Mouse (Mus musculus): ENCODE data around the gene Pspn.

Pspn gene

GRCm38 (mm10) chr17:56962642-56963405 is 37.0 kb downstream of the Pspn start:
- DNase-seq (ENCODE audit: low read depth) = no peak

DNA sequence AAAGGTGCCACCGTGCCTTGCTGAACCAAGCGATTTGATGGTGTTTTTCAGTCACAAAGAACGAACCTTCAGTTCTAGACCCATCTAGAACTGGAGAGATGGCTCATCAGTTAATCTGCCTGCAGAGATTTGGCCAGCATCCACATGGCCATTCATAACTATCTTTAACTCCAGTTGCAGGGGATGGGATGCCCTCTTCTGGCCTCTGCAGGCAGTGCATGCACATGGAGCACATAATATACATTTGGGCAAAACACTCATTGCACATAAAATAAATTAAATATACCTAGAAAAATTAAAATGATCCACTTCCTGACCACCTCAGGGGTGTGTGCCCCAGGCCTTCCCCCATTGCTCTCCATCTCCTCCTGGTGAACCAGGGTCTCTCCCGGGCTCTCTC is 37.9 kb downstream of the Pspn start:
- no peak for DNase-seq (ENCODE audit: low read depth)

- DNase-seq (ENCODE audit: low read depth) = no peak
These were observed 41.2 kb downstream of the Pspn start for GRCm38 (mm10) chr17:56958667-56959066.

- peak; percentile 73 for DNase-seq (ENCODE audit: low read depth)
These were observed 41.9 kb downstream of the Pspn start for GRCm38 (mm10) chr17:56957763-56958429.

- DNase-seq (ENCODE audit: low read depth) = no peak
These were observed 44.9 kb downstream of the Pspn start for GRCm38 (mm10) chr17:56954871-56955270.

- DNase-seq (ENCODE audit: low read depth) = no peak
These were observed 47.2 kb downstream of the Pspn start for GRCm38 (mm10) chr17:56952639-56953038.

DNA sequence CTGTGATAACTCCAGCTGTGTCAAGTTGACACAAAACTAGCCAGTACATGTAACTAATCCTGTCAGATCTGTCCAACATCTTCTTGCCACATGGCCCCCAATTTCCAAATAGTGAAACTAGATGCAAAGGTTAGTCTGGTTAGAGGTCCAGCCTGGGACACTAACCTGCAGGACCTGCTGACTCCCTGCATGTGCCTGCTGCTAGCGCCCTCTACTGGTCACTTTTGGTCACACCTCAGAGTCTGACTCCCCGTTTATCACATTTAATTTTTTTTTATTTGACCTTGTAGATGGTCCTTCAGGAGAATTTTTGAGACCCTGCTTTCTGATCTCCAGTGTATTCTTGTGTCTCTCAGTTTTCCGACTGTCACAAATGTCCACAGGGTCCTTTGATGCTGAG is 48.9 kb downstream of the Pspn start:
- DNase-seq (ENCODE audit: low read depth) = peak; percentile 87

Data from induced T-regulatory cell, adult 2 months (primary cell).